Mouse (Mus musculus) megakaryocyte, embryonic 14.5 days (primary cell): Measurements from ENCODE around the gene Ptges2.

ENCODE experiments used
- FLI1 ChIP-seq: IDR thresholded peaks from 2 replicates; pipeline ENCODE4 v1.6.1; 2012; ENCODE audit warnings: low read length, inconsistent platforms, mixed read lengths
- GATA1 ChIP-seq: IDR thresholded peaks from 3 replicates; pipeline ENCODE4 v1.6.1; 2012; ENCODE audit warnings: mixed read lengths, low read length, inconsistent platforms, borderline replicate concordance

DNA sequence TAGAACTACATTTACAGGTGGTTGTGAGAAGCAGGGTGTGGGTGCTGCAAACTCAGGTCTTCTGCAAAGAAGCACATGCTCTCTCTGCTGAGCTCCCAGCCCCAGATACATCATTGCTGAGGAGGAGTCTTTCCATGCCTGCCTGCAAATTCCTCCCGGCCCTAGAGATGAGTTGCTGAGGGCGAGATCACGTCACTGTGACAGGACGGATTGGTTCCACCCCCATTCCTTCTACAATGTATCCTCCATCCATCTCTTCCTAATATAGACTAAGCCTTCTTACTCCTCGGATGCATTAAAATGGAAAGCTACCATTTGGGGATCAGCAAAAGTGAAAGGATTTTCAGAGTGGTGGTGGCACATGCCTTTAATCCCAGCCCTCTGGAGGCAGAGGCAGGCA lies 29.9 kb downstream of the Ptges2 start:
- no peak for TF ChIP-seq GATA1
- TF ChIP-seq FLI1: no peak
